ENCODE assay signal across 27 mouse cellular contexts in the genomic region with DNA sequence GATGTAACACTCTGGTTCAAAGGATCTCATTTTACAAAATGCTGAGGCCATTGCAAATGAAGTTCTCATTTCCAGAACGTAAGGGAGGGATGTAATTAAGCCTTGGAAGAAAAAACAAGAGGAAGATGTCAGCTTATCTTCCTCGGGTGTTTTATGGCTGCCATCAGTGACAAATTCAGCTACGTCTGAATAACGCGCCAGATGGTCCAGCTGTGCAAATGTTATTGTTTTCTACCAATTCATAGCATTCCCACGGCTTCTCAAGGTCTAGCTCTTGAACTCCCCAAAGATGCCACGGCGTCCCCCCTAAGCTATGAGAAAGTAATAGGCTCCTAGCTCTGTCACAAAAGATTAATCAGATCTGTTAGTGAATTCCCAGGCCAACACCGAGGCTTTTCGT.
DNase-seq lines count a peak whose midpoint lies in the region; ATAC-seq and TF ChIP-seq lines count a peak whose summit lies in the region.
"Had no signal": no experiment of that assay in that cellular context is flagged by ENCODE, and none has a peak within 500 bp of the region (broad histone marks: within the 10 kb centered on the region; RNA-seq: fewer than 3 reads in every experiment).

No protein-coding gene starts in this region.

- peak overlapping the region; percentile 59 for H3K27ac ChIP-seq in kidney, embryonic 15.5 days
- H3K27ac ChIP-seq in lung, embryonic 14.5 days (ENCODE audit: low read depth): no peak overlapping the region
- H3K27ac ChIP-seq in hindbrain, postnatal 0 days: no peak overlapping the region
- H3K27ac ChIP-seq in stomach, postnatal 0 days (replicated peaks): no peak overlapping the region
- H3K27ac ChIP-seq: embryonic facial prominence, embryonic 12.5 days; limb, embryonic 15.5 days; liver, embryonic 14.5 days; lung, embryonic 15.5 days; midbrain, embryonic 12.5 days; neural tube, embryonic 12.5 days had no signal

- TF ChIP-seq EP300 in stomach, postnatal 0 days (optimal IDR thresholded peaks at IDR 0.05): no peak

- peaks cover 12% of the 10 kb centered on the region for H3K4me1 ChIP-seq in kidney, embryonic 15.5 days
- 0 out of 2 replicates have a peak, but pooled peaks cover 2% of the 10 kb centered on the region for H3K4me1 ChIP-seq in lung, embryonic 14.5 days (ENCODE audit: insufficient read depth)
- H3K4me1 ChIP-seq in hindbrain, postnatal 0 days (ENCODE audit: insufficient read depth, low read length): no peaks in the 10 kb centered on the region
- no peaks in the 10 kb centered on the region for H3K4me1 ChIP-seq in stomach, postnatal 0 days (replicated peaks; ENCODE audit: control insufficient read depth, insufficient read depth)
- H3K4me1 ChIP-seq: embryonic facial prominence, embryonic 12.5 days; limb, embryonic 15.5 days; lung, embryonic 15.5 days; midbrain, embryonic 12.5 days had no signal

- no peaks in the 10 kb centered on the region for H3K36me3 ChIP-seq in kidney, embryonic 15.5 days
- H3K36me3 ChIP-seq in lung, embryonic 14.5 days (ENCODE audit: insufficient read depth): no peaks in the 10 kb centered on the region
- H3K36me3 ChIP-seq in hindbrain, postnatal 0 days (ENCODE audit: insufficient read depth, low read length): no peaks in the 10 kb centered on the region
- no peaks in the 10 kb centered on the region for H3K36me3 ChIP-seq in stomach, postnatal 0 days (ENCODE audit: control insufficient read depth, insufficient read depth, low read length)
- H3K36me3 ChIP-seq: embryonic facial prominence, embryonic 12.5 days; heart, embryonic 12.5 days; limb, embryonic 15.5 days; lung, embryonic 15.5 days; midbrain, embryonic 12.5 days; neural tube, embryonic 12.5 days had no signal

- no peak for ATAC-seq in kidney, embryonic 15.5 days (replicated peaks; ENCODE audit: low FRiP score)
- no peak for ATAC-seq in lung, embryonic 14.5 days (ENCODE audit: insufficient read depth)
- no peak; the same call in 1 of the 2 replicates for ATAC-seq in hindbrain, postnatal 0 days
- no peak for ATAC-seq in stomach, postnatal 0 days (ENCODE audit: low FRiP score, low TSS enrichment)
- ATAC-seq: CD4-positive, CD25-positive, alpha-beta regulatory T cell, adult 4 months; forebrain, postnatal 0 days had no signal

- no peak for TF ChIP-seq CTCF in lung, embryonic 14.5 days (IDR thresholded peaks at IDR 0.05; ENCODE audit: low read depth)
- TF ChIP-seq CTCF in hindbrain, postnatal 0 days (IDR thresholded peaks at IDR 0.05; ENCODE audit: low read depth): no peak
- TF ChIP-seq CTCF in stomach, postnatal 0 days (IDR thresholded peaks at IDR 0.05; ENCODE audit: low read depth): no peak

- DNase-seq in heart, adult 11 months: peak; percentile 55
- DNase-seq in heart, postnatal 4 days: no peak
- DNase-seq in kidney, postnatal 25 days: no peak
- DNase-seq in lung, embryonic 14.5 days: peak; percentile 23
- no peak for DNase-seq in lung, postnatal 25 days (ENCODE audit: low spot score)
- DNase-seq in hindbrain, postnatal 0 days (ENCODE audit: low spot score): peak; percentile 24
- DNase-seq in stomach, postnatal 0 days (ENCODE audit: low spot score): no peak
- DNase-seq: adrenal gland, postnatal 14 days; cerebellum, adult 9-10 months; forebrain, postnatal 0 days; gastrocnemius, postnatal 14 days; heart, adult 18-20 months; heart, postnatal 10 days; left cerebral cortex, postnatal 4 days; lung, postnatal 4 days; right cerebral cortex, adult 18-20 months; right cerebral cortex, postnatal 4 days; thymus, postnatal 25 days had no signal

- WGBS in kidney, embryonic 15.5 days: 21% methylated on average over 10 of the region's 10 CpGs
- WGBS in lung, embryonic 14.5 days: 35% methylated on average over 10 of the region's 10 CpGs
- WGBS in hindbrain, postnatal 0 days: 46% methylated on average over 10 of the region's 10 CpGs
- WGBS in stomach, postnatal 0 days: 30% methylated on average over 10 of the region's 10 CpGs

- H3K4me2 ChIP-seq in kidney, embryonic 15.5 days: peak overlapping the region; percentile 45
- H3K4me2 ChIP-seq in lung, embryonic 14.5 days: no peak overlapping the region
- peak overlapping the region; percentile 18; the same call in 1 of the 2 replicates for H3K4me2 ChIP-seq in hindbrain, postnatal 0 days (ENCODE audit: low read depth, low read length)
- no peak overlapping the region for H3K4me2 ChIP-seq in stomach, postnatal 0 days (replicated peaks; ENCODE audit: low read depth)
- H3K4me2 ChIP-seq: embryonic facial prominence, embryonic 12.5 days; heart, embryonic 12.5 days; limb, embryonic 15.5 days; lung, embryonic 15.5 days; midbrain, embryonic 12.5 days; neural tube, embryonic 12.5 days had no signal

- no peaks in the 10 kb centered on the region for H3K9me3 ChIP-seq in kidney, embryonic 15.5 days (replicated peaks)
- H3K9me3 ChIP-seq in lung, embryonic 14.5 days (ENCODE audit: low read depth, low read length): no peaks in the 10 kb centered on the region
- no peaks in the 10 kb centered on the region for H3K9me3 ChIP-seq in hindbrain, postnatal 0 days (ENCODE audit: low read length)
- no peaks in the 10 kb centered on the region for H3K9me3 ChIP-seq in stomach, postnatal 0 days (ENCODE audit: control insufficient read depth, low read length)
- H3K9me3 ChIP-seq: embryonic facial prominence, embryonic 12.5 days; limb, embryonic 15.5 days; lung, embryonic 15.5 days; midbrain, embryonic 12.5 days; neural tube, embryonic 12.5 days had no signal

- no peak overlapping the region for H3K9ac ChIP-seq in kidney, embryonic 15.5 days
- H3K9ac ChIP-seq in lung, embryonic 14.5 days: no peak overlapping the region
- H3K9ac ChIP-seq in hindbrain, postnatal 0 days (replicated peaks; ENCODE audit: low read length): no peak overlapping the region
- no peak overlapping the region for H3K9ac ChIP-seq in stomach, postnatal 0 days (ENCODE audit: low read length)
- H3K9ac ChIP-seq: embryonic facial prominence, embryonic 12.5 days; forebrain, postnatal 0 days; heart, embryonic 12.5 days; limb, embryonic 15.5 days; liver, embryonic 14.5 days; lung, embryonic 15.5 days; midbrain, embryonic 12.5 days; neural tube, embryonic 12.5 days had no signal

- no peaks in the 10 kb centered on the region for H3K27me3 ChIP-seq in kidney, embryonic 15.5 days
- H3K27me3 ChIP-seq in lung, embryonic 14.5 days (ENCODE audit: insufficient read depth, low read length): no peaks in the 10 kb centered on the region
- H3K27me3 ChIP-seq in hindbrain, postnatal 0 days (ENCODE audit: insufficient read depth, low read length): no peaks in the 10 kb centered on the region
- no peaks in the 10 kb centered on the region for H3K27me3 ChIP-seq in stomach, postnatal 0 days (ENCODE audit: control insufficient read depth, insufficient read depth, low read length)
- H3K27me3 ChIP-seq: embryonic facial prominence, embryonic 12.5 days; heart, embryonic 12.5 days; limb, embryonic 15.5 days; lung, embryonic 15.5 days; midbrain, embryonic 12.5 days; neural tube, embryonic 12.5 days had no signal

- no peak overlapping the region for H3K4me3 ChIP-seq in kidney, embryonic 15.5 days (replicated peaks)
- no peak overlapping the region for H3K4me3 ChIP-seq in lung, embryonic 14.5 days (ENCODE audit: low read depth, low read length)
- H3K4me3 ChIP-seq in hindbrain, postnatal 0 days (ENCODE audit: low read length): no peak overlapping the region
- H3K4me3 ChIP-seq in stomach, postnatal 0 days (ENCODE audit: low read depth, low read length): no peak overlapping the region
- H3K4me3 ChIP-seq: embryonic facial prominence, embryonic 12.5 days; heart, embryonic 12.5 days; limb, embryonic 15.5 days; lung, embryonic 15.5 days; midbrain, embryonic 12.5 days; neural tube, embryonic 12.5 days had no signal

Comparison
In these comparisons a context has a peak if more than half of its experiments do, and no peak if none do; other contexts are left out.
1. DNase-seq: peak in heart, adult 11 months (single experiment), lung, embryonic 14.5 days (single experiment) and hindbrain, postnatal 0 days (single experiment); none in heart, postnatal 4 days (single experiment), kidney, postnatal 25 days (0 of 2), lung, postnatal 25 days (single experiment) and stomach, postnatal 0 days (single experiment).
2. H3K4me2 ChIP-seq: peak in kidney, embryonic 15.5 days (single experiment) and hindbrain, postnatal 0 days (single experiment); none in lung, embryonic 14.5 days (single experiment) and stomach, postnatal 0 days (single experiment).